Mouse (Mus musculus): ENCODE data around the gene Inpp5e. TPM values are rescaled to one million over a fixed set of nuclear protein-coding genes. Genes with fewer than 3 reads are reported as not detected.

Gene Inpp5e
- total RNA-seq, 2 experiments from 2014 or later, result 21.5 to 22.8 TPM

DNA sequence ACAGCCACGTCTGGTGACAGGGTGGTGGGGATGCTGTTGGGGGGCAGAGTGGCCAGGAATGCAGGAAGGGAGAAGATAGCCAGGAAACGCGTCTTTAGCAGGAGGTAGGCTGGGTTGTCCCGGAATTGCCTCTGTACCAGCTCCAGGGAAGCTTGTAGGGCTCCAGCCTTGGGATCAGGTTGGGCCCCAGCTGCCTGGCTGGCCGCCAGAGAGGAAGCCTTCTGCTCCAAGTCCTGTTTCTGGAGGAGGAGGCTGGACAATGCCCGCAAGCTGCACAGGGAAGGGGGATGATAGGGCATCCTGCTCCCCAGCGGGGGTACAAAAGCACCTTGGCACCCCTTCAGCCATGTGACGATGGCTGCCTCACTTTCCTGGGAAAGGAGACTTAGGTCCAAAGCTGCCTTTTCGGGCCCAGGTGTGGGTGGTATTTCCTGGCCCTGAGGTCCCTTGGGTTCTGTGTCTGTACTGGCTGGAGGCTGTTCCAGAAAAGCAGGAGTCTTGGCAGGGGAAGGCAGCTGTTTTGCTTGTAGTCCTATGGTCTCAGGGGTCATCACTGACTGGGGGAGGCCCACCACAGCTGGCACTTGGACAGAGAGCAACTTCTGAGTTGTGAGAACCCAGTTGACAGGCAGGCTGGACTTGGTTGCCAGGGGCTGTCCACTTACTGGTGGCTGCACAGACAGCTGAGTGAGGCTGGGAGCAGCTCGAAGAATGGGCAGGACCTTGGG, 44.1 kb downstream of the Inpp5e start:
- DNase-seq (ENCODE audit: low spot score in 2 of 2), result no peak

DNA sequence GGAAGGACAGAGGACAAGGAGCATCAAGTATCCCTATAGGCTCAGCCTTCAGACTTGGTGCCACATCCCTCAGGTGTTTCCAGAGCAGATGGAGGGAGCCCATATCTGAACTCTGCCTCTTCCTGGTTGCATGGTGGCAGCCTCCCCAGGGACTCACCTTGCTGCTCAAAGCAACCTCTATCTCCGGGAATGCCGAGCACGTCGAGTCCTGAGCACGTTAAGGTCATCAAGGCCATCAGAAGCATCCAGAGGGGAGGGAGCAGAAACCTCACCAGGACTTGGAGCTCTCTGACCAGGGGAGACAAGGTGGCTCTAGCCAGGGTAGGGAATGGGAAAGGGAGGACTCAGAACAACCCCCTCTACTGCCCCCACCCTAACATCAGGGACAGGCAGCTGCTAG, 45.5 kb downstream of the Inpp5e start:
- no peak for DNase-seq (ENCODE audit: low spot score in 2 of 2)

DNA sequence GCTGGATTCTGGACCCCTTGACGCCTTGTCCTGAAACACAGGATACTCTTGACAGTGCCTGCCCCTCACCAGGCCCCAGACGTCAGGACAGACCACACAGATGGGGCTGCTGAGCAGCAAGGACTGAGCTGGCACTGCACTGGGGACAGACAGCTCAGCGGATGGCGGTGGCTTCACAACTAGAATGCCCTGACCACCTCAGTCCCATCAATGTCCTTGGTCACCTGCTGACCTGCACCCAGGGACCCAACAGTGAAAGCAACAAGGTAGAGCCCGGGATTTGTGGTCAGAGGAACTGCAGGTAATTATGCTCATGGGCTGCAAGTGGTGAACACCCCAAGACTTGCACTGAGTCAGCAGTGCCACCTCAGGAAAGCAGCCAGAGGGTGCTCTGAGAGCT, 46.0 kb downstream of the Inpp5e start:
- DNase-seq (ENCODE audit: low spot score in 2 of 2), result no peak

DNA sequence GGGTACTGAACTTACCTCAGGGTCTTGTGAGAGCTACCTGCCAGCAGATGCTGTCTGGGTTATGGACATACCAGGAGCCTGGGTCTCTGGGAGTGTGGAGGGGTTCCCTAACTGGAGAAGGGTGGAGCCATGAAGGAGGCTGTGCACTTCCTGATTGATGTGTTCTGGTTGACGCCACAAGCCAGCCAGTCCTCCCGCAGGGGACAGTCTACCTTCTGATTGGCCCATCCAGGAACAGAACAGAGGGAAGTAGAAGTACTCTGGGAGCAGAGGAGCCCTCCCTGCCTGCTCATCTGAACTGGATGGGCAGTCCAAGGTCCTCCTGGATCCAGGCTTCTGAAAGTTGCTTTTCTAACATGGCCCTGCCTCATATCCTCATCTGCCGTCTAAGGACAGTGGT, 48.2 kb downstream of the Inpp5e start, which contains the start of gene Card9:
Gene Card9, minus strand, starts transcription at position 147 of the 400 bp plus-strand sequence.
- DNase-seq (ENCODE audit: low spot score in 2 of 2), result no peak

DNA sequence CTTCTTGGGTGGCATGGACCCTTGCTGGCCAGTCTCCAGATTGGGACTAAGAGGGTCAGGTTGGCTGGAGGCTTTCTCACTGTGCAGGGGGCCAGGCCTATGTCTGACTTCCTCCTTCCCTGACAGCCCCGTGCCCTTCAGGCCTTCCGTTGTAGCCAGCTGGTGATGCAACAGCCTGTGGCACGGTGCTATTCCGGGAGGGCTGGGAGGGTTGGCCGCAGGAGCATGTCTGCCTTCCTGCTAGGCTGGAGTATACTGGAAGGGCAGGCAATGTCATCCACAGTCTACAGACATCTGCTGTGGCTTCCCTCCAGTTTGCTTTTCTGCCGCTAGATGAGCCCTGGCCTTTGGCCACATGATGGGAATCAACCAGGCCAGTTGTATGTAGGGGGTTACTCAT, 49.0 kb downstream of the Inpp5e start:
- peak in 1 of 2 experiments; percentile 1 for DNase-seq (ENCODE audit: low spot score in 2 of 2)

DNA sequence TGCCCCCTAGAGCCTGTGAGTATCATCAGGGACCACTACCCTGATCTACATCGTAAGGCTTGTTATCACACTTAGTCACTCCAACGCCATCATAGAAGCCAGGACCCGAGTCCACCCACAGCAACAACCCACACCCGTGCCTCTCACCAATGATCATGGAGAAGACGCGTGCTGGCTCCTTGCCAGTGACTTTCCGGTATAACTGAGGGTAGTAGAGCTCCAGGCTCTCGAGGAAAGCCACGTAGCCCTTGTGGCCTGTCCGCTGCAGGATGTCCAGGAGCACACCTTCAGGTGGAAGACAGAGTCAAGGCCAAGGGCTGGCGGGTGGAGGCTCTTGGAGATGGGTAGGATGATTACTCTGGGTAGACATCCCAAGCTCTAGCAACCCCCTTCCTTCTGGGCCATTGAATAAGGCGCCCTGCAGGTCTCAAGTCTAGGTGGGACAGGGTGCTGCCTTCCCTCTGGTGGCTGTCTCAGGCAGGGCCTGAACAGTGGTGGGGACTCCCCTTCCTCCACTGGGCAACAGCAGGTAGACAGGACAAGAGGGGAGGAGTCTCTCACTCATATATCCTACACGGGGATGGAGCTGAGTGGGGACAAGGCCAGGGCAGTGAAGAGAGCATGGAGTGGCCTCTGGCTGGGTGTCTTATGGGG, 50.2 kb downstream of the Inpp5e start:
- peak in 1 of 2 experiments; percentile 7 for DNase-seq (ENCODE audit: low spot score in 2 of 2)

DNA sequence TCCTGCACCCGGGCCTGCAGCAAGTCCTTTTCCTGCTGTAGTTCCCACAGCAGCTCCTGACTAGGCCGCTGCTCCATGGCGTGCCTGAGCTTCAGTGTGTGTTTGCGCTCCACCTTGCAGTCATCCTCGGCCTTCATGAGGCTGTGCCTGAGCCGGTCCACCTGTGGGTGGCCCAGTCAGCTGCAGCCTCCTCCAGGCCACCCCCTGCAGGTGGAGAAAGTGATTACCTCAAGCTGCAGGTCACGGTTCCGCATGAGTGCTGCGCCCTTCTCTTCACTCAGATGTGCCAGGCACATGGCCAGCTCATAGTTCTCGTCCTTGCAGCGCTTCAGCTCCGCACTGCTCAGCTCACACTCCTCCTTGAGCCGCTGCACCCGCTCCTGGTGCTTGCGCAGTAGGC, 51.5 kb downstream of the Inpp5e start:
- no peak for DNase-seq (ENCODE audit: low spot score in 2 of 2)

DNA sequence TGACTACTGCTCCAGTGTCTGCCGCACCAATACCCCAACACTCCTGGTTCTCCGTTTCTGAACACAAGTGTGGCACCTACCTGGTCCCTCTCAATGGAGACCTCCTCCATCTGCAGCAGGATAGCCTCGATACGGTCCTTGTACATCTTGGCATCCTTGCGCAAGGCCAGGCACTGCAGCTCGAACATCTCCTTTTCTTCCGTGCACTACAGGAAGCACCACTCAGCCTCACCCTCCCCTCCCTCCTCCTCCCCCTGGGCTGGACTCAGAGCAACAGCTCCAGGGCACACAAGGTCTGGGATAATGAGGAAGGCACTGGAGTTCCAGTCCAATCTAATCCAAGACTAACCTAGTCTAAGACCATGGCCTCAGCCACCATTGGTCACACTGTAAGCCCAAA, 52.3 kb downstream of the Inpp5e start:
- no peak for DNase-seq (ENCODE audit: low spot score in 2 of 2)

DNA sequence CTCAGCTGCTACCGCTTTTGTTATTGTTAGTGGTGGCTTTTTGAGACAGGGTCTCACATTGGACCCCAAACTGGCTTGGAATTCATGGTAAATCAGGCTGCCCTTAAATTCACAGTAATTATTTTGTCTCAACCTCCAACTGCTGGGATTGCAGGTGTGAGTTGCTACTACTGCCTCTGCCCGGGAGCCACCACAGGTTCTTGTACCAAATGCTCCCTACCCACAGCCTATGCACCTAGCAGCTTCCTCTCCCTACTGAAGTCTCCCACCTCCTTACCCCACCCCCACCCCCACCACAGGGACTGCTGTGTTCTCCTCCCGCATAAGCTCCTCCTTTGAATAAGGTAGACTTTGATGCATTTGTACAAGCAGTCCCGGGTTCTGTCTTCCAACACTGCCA, 52.8 kb downstream of the Inpp5e start:
- DNase-seq (ENCODE audit: low spot score in 2 of 2), result no peak

DNA sequence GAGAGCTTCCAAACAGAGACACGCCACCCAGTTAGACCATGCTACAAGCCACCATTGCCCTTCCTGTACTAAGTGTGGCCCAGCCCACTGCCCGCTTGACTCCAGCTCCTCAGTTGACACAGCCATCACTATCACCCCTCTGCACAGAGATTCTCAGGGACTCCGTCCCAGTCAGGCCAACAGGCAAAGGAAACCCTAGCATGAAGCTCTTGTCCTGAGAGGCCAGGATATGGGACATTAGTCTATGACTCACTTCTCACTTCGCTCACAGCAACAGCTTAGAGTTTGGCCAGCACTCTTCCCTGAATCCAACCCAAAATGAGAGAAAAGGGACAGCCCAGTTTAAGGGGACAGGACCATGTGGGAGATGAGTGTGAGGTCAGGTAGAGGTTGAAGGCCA, 54.6 kb downstream of the Inpp5e start:
- DNase-seq (ENCODE audit: low spot score in 2 of 2), result no peak

DNA sequence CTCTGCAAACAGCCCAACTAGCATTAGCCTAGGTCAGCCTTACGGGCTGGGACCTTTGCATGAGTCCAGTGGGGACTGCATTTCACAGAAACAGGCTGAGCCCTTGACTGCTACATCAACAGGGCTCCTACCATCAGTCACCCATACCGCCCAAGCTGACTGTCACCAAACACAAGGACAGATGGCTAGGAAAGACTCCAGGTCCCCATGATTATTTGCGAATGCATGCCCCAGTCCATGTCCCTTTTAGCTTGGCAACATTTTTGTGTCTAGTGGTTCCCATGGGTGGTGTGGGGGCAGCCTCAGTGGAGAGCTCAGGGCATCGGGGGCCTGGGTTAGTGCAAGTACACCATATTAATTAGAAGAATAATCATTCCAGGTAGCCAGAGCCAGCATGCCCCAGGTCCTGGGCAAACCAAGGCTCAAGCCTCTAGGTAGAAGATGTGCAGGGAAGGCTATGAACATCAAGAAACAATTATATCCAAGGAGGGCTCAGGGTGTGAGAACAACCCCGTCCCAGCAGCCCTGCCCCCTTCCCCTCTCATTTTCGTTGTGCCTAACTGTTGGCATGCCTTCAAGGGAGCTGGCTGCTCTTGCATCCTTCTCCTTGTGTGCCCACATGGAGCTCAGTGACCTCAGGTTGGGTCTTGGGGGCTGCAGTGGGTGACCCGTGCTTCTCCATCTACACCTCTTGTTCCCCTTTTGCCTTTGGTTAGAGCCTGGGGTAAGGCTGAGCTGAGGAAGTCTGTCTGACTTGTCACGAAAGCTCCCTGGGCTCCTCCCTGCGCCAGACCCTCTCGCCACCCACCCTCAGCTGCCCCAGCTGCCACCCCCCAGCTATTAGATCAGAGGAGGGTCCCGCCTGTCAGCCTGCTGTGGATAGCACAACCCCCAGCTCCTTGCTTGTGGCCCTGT, 55.7 kb downstream of the Inpp5e start:
- peak in 1 of 2 experiments; percentile 4 for DNase-seq (ENCODE audit: low spot score in 2 of 2)

DNA sequence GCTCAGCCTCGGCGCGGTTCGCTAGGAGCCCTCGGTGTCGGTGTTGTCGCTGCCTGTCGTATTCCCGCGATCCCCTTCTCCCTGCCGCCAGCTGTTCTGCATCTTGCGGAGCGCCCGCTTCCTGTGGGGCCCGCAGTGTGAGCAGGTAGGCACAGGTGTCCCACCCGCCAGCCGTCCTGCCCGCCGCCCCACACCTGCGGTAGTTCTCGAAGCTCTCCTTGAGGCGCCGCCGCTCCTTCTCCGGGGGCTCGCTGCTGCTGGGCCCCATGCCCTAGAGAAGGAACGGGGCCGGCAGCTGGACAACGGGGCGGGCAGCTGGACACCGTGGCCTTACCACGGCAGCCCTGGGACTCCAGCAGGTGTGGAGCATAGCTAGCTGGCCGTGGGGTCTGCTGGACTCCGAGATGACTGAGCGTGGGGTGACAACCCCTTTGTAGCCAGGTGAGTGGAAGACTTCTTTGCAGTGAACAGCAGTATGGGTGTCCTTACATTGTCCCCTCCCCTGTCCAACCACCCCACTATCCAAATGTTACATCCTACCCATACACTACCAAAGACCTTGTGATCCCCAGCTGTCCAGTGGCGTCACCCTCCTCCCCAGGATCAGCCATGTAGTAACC, 56.6 kb downstream of the Inpp5e start:
- DNase-seq (ENCODE audit: low spot score in 2 of 2), result peak in 1 of 2 experiments; percentile 9

DNA sequence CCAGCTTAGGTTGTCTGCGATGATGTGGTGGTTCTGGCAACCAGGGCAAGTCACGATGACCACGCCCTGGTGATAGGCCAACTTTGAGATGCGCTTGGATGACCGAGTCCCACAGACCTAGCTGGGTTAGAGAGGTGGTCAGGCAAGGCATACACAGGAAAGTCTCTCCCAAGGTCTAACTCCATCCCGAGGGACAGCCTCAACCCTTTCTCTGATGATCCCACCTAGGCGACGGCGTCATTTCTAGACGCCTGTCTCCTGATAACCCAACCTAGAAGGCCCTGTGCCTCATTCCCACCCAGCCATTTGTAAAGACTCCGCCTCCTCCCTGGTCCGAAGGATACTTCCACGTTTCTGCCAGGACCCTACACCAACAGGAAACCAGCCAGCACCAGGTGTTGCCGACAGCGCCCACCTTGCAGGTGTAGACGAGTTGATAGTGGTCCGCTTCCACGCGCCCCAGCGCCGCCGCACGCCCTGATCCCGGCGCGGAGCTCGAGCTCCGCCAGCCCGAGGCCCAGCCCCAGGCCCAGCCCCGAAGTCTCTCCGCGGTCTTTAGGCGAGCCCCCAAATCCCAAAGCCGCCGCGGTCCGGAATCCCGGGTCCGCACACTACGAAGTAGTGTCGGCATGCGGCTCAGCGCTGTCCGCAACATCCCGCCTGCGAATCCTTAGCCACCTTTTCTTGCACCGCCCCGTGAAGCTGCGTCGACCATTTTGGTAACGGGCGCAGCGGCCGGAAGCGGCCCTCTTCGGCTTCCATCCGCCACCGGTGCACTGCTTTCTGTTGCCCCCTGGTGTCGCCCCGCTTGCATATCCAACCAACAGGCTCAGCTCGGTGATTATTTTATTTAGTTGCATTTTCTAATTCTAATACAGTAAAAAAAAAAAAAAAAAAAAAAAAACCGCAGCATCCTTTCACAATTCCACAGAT, 57.4 kb downstream of the Inpp5e start, which contains the start of gene Dnlz:
Gene Dnlz, minus strand, starts transcription at position 753 of the 933 bp plus-strand sequence.
- DNase-seq (ENCODE audit: low spot score in 2 of 2), result peak; percentile 93 to 95

DNA sequence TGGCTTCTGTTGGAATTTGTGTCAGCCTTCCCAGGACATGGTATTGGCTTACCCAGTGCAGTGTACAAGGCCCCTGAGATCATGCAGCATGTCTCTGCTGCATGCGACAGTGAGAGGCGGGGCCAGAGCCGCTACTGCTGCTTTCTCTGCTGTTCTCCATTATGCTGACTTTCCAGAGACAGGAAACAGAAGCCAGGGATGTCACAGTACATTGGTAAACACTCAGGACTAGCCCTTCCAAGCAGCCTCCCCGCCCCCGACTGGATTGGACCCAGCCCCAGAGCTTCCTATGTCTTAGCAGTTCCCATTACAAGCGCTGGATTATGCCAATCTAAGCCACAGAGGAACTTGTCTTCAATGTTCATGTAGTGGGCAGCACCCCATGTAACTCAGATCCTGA, 60.8 kb downstream of the Inpp5e start:
- DNase-seq (ENCODE audit: low spot score in 2 of 2), result no peak

Other genes starting within 250 kb of the Inpp5e start
- gene Lhx3, start 200.9 kb downstream of the Inpp5e start, total RNA-seq (2021), result under 1 TPM in 1 of 2 experiments, not detected in 1; 0.40 TPM
- 10 to 100 TPM; 20.5 to 23.1 TPM for gene Qsox2, start 171.7 kb downstream of the Inpp5e start, total RNA-seq (2021)
- 1 to 10 TPM; 2.2 to 2.6 TPM for gene Ccdc187, start 114.6 kb downstream of the Inpp5e start, total RNA-seq (2021)
- gene Gpsm1, start 93.7 kb downstream of the Inpp5e start, total RNA-seq (2021), result 10 to 100 TPM; 50.5 to 61.3 TPM
- gene Dnlz, start 57.1 kb downstream of the Inpp5e start, total RNA-seq (2021), result 10 to 100 TPM; 27.7 to 29.4 TPM
- gene Card9, start 48.3 kb downstream of the Inpp5e start, total RNA-seq (2021), result 1 to 10 TPM; 1.2 to 2.6 TPM
- 10 to 100 TPM; 51.8 to 69.8 TPM for gene Snapc4, start 28.6 kb downstream of the Inpp5e start, total RNA-seq (2021)
- gene Entr1, start 19.9 kb downstream of the Inpp5e start, total RNA-seq (2021), result 100 to 1,000 TPM; 139 to 145 TPM
- gene Pmpca, start 19.9 kb downstream of the Inpp5e start, total RNA-seq (2021), result 10 to 100 TPM; 91.5 to 95.8 TPM
- 10 to 100 TPM; 42.7 to 46.0 TPM for gene Sec16a, start 36.0 kb upstream of the Inpp5e start, total RNA-seq (2021)
- gene Notch1, start 107.5 kb upstream of the Inpp5e start, total RNA-seq (2021), result 10 to 100 TPM; 17.8 to 19.1 TPM
- gene Egfl7, start 170.8 kb upstream of the Inpp5e start, total RNA-seq (2021), result 10 to 100 TPM; 65.1 to 72.0 TPM
- gene Gm20532, start 177.4 kb upstream of the Inpp5e start, total RNA-seq (2021), result not detected
- gene Agpat2, start 195.2 kb upstream of the Inpp5e start, total RNA-seq (2021), result 1 to 10 TPM; 1.6 to 2.5 TPM
- 10 to 100 TPM; 74.1 to 77.2 TPM for gene Fam69b, start 219.3 kb upstream of the Inpp5e start, total RNA-seq (2021)